Mouse (Mus musculus): ENCODE results near the gene Gm43191. TPM values are rescaled to one million over a fixed set of nuclear protein-coding genes. Genes with fewer than 3 reads are reported as not detected.

Gm43191 gene
- polyA plus RNA-seq, 2 experiments, result not detected

DNA sequence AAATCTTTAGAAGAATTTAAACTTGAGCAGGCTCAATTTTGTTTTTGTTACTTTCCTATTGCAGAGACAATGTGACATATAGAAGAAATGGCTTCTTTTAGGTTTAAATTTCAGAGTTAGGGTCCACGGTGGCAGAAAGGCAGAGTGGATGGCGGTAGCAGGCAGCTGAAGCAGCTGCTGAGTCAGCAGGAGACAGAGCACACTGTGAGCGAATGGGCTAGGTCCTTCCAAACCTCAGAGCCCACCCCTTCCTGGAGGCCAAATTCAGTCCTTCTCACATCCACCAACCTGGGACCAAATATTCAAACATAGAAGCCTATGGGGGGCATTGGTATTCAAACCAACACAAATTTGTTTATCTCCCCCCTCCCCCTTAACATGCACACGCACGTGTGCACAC lies 79.3 kb downstream of the Gm43191 start:
- 93% methylated on average over 5 of the region's 5 CpGs for WGBS
- no peaks in the 10 kb centered on the region for H3K9me3 ChIP-seq (ENCODE audit: control insufficient read depth, low read length)
- no peaks in the 10 kb centered on the region for H3K4me1 ChIP-seq (ENCODE audit: control insufficient read depth, insufficient read depth, low read length)
- DNase-seq (ENCODE audit: low spot score) (no peak), ATAC-seq (ENCODE audit: low FRiP score, low read depth) (no peak)
- no peak for TF ChIP-seq POLR2A (IDR thresholded peaks at IDR 0.05; ENCODE audit: borderline replicate concordance, extremely low read depth, insufficient read depth, insufficient read length)
- H3K27me3 ChIP-seq (ENCODE audit: control insufficient read depth, insufficient read depth, low read length), result no peaks in the 10 kb centered on the region
- peaks cover 9% of the 10 kb centered on the region; the same call in 1 of the 2 replicates for H3K36me3 ChIP-seq (ENCODE audit: control insufficient read depth, insufficient read depth, low read length)
- H3K4me3 ChIP-seq (replicated peaks; ENCODE audit: low read length), result no peak overlapping the region
- no peak overlapping the region for H3K4me2 ChIP-seq (replicated peaks; ENCODE audit: low read depth, low read length, severe bottlenecking)
- no peak overlapping the region for H3K27ac ChIP-seq (replicated peaks; ENCODE audit: low read depth, low read length)
- no peak overlapping the region for H3K9ac ChIP-seq (ENCODE audit: low read depth, low read length, severe bottlenecking)

- Histone ChIP-seq H3K4me3 (replicated peaks; ENCODE audit: low read length) (no peak overlapping the region), H3K27me3 (ENCODE audit: control insufficient read depth, insufficient read depth, low read length) (no peaks in the 10 kb centered on the region), H3K9me3 (ENCODE audit: control insufficient read depth, low read length) (no peaks in the 10 kb centered on the region), H3K4me2 (replicated peaks; ENCODE audit: low read depth, low read length, severe bottlenecking) (no peak overlapping the region), H3K27ac (replicated peaks; ENCODE audit: low read depth, low read length) (no peak overlapping the region), H3K4me1 (ENCODE audit: control insufficient read depth, insufficient read depth, low read length) (no peaks in the 10 kb centered on the region), H3K9ac (ENCODE audit: low read depth, low read length, severe bottlenecking) (no peak overlapping the region), H3K36me3 (ENCODE audit: control insufficient read depth, insufficient read depth, low read length) (peaks cover 7% of the 10 kb centered on the region; the same call in 1 of the 2 replicates)
- WGBS, result 91% methylated on average over 5 of the region's 5 CpGs
- no peak for TF ChIP-seq POLR2A (IDR thresholded peaks at IDR 0.05; ENCODE audit: borderline replicate concordance, extremely low read depth, insufficient read depth, insufficient read length)
- no peak for ATAC-seq (ENCODE audit: low FRiP score, low read depth)
- no peak for DNase-seq (ENCODE audit: low spot score)
Measured at GRCm38 (mm10) chr3:116601005-116601404, 80.1 kb downstream of the Gm43191 start.

DNA sequence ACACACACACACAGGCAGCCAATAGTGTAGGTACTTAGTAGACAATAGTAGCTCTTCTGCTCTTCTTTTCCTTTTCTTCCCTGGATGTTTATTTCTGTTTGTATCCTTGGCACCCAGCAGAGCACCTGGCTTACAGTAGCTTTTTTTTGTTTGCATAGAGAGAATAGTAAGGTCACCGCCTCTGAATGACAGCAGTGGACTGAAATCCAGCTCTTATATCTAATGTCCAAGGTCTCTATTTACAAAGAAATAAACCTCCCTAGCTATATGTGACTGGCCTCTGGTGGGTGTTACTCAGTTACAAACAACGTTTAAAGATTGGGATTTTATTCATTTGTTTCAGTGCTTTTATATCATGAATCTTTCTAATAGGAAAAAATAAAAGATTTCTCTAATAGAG lies 81.4 kb downstream of the Gm43191 start:
- ATAC-seq (ENCODE audit: low FRiP score, low read depth) (no peak), DNase-seq (ENCODE audit: low spot score) (no peak)
- no peak overlapping the region for H3K4me3 ChIP-seq (replicated peaks; ENCODE audit: low read length)
- peaks cover 3% of the 10 kb centered on the region; the same call in 1 of the 2 replicates for H3K36me3 ChIP-seq (ENCODE audit: control insufficient read depth, insufficient read depth, low read length)
- no peak overlapping the region for H3K27ac ChIP-seq (replicated peaks; ENCODE audit: low read depth, low read length)
- H3K4me1 ChIP-seq (ENCODE audit: control insufficient read depth, insufficient read depth, low read length), result 0 out of 2 replicates have a peak, but pooled peaks cover 2% of the 10 kb centered on the region
- no peak overlapping the region for H3K9ac ChIP-seq (ENCODE audit: low read depth, low read length, severe bottlenecking)
- no peak for TF ChIP-seq POLR2A (IDR thresholded peaks at IDR 0.05; ENCODE audit: borderline replicate concordance, extremely low read depth, insufficient read depth, insufficient read length)
- WGBS, result 84% methylated on average over 2 of the region's 2 CpGs
- no peaks in the 10 kb centered on the region for H3K9me3 ChIP-seq (ENCODE audit: control insufficient read depth, low read length)
- H3K4me2 ChIP-seq (replicated peaks; ENCODE audit: low read depth, low read length, severe bottlenecking), result no peak overlapping the region
- no peaks in the 10 kb centered on the region for H3K27me3 ChIP-seq (ENCODE audit: control insufficient read depth, insufficient read depth, low read length)

GRCm38 (mm10) chr3:116595603-116595991 lies 85.5 kb downstream of the Gm43191 start:
- no peak for TF ChIP-seq POLR2A (IDR thresholded peaks at IDR 0.05; ENCODE audit: borderline replicate concordance, extremely low read depth, insufficient read depth, insufficient read length)
- H3K27ac ChIP-seq (replicated peaks; ENCODE audit: low read depth, low read length), result no peak overlapping the region
- H3K4me3 ChIP-seq (replicated peaks; ENCODE audit: low read length), result peak overlapping the region; percentile 66
- H3K9ac ChIP-seq (ENCODE audit: low read depth, low read length, severe bottlenecking), result peak overlapping the region; percentile 65
- 0 out of 2 replicates have a peak, but pooled peaks cover 2% of the 10 kb centered on the region for H3K4me1 ChIP-seq (ENCODE audit: control insufficient read depth, insufficient read depth, low read length)
- no peaks in the 10 kb centered on the region for H3K27me3 ChIP-seq (ENCODE audit: control insufficient read depth, insufficient read depth, low read length)
- peaks cover 13% of the 10 kb centered on the region for H3K36me3 ChIP-seq (ENCODE audit: control insufficient read depth, insufficient read depth, low read length)
- H3K9me3 ChIP-seq (ENCODE audit: control insufficient read depth, low read length), result no peaks in the 10 kb centered on the region
- no peak for ATAC-seq (ENCODE audit: low FRiP score, low read depth)
- WGBS, result 7% methylated on average over 10 of the region's 10 CpGs
- H3K4me2 ChIP-seq (replicated peaks; ENCODE audit: low read depth, low read length, severe bottlenecking), result peak overlapping the region; percentile 82
- DNase-seq (ENCODE audit: low spot score), result no peak

GRCm38 (mm10) chr3:116594728-116595602 lies 86.1 kb downstream of the Gm43191 start, which contains the start of gene Sass6:
Gene Sass6, plus strand, starts transcription at chr3:116594982.
- DNase-seq (ENCODE audit: low spot score) (peak; percentile 100), ATAC-seq (ENCODE audit: low FRiP score, low read depth) (peak; percentile 98)
- H3K4me1 ChIP-seq (ENCODE audit: control insufficient read depth, insufficient read depth, low read length), result 0 out of 2 replicates have a peak, but pooled peaks cover 2% of the 10 kb centered on the region
- H3K4me2 ChIP-seq (replicated peaks; ENCODE audit: low read depth, low read length, severe bottlenecking), result peak within 1 kb of the TSS; percentile 82
- no peaks in the 10 kb centered on the region for H3K9me3 ChIP-seq (ENCODE audit: control insufficient read depth, low read length)
- H3K36me3 ChIP-seq (ENCODE audit: control insufficient read depth, insufficient read depth, low read length), result peaks cover 19% of the 10 kb centered on the region
- H3K27ac ChIP-seq (replicated peaks; ENCODE audit: low read depth, low read length), result peak within 1 kb of the TSS; percentile 79
- WGBS, result 0% methylated on average over 65 of the region's 65 CpGs
- no peaks in the 10 kb centered on the region for H3K27me3 ChIP-seq (ENCODE audit: control insufficient read depth, insufficient read depth, low read length)
- H3K9ac ChIP-seq (ENCODE audit: low read depth, low read length, severe bottlenecking), result peak within 1 kb of the TSS; percentile 65
- peak within 1 kb of the TSS; percentile 66 for H3K4me3 ChIP-seq (replicated peaks; ENCODE audit: low read length)
- TF ChIP-seq POLR2A (IDR thresholded peaks at IDR 0.05; ENCODE audit: borderline replicate concordance, extremely low read depth, insufficient read depth, insufficient read length), result no peak
